Mouse (Mus musculus): ENCODE results near the gene Cdhr3.
"Not testable (repeated sequence)": the region's sequence is repeated elsewhere in the genome, so short reads cannot be mapped to it uniquely, and the experiment has no call there.

Cdhr3 gene

GRCm38 (mm10) chr12:33000402-33000801 is 92.3 kb downstream of the Cdhr3 start:
- DNase-seq, result no peak

GRCm38 (mm10) chr12:32999778-33000177 is 92.9 kb downstream of the Cdhr3 start:
- not testable (repeated sequence) for DNase-seq

- DNase-seq, result no peak
These were observed 93.9 kb downstream of the Cdhr3 start for GRCm38 (mm10) chr12:32998766-32999165.

- DNase-seq, result peak; percentile 64
These were observed 97.4 kb downstream of the Cdhr3 start for GRCm38 (mm10) chr12:32995081-32995834.

- no peak for DNase-seq
These were observed 98.6 kb downstream of the Cdhr3 start for GRCm38 (mm10) chr12:32994081-32994480.

GRCm38 (mm10) chr12:32989731-32990130 is 102.9 kb downstream of the Cdhr3 start:
- DNase-seq, result no peak

GRCm38 (mm10) chr12:32986284-32986683 is 106.4 kb downstream of the Cdhr3 start:
- DNase-seq, result no peak

All from kidney, adult 18-20 months (tissue).